Mouse (Mus musculus): ENCODE results near the gene Gm4353.

Gene Gm4353

GRCm38 (mm10) chr7:116040470-116041019 lies 43.9 kb downstream of the Gm4353 start:
- DNase-seq (ENCODE audit: low spot score), result no peak

DNA sequence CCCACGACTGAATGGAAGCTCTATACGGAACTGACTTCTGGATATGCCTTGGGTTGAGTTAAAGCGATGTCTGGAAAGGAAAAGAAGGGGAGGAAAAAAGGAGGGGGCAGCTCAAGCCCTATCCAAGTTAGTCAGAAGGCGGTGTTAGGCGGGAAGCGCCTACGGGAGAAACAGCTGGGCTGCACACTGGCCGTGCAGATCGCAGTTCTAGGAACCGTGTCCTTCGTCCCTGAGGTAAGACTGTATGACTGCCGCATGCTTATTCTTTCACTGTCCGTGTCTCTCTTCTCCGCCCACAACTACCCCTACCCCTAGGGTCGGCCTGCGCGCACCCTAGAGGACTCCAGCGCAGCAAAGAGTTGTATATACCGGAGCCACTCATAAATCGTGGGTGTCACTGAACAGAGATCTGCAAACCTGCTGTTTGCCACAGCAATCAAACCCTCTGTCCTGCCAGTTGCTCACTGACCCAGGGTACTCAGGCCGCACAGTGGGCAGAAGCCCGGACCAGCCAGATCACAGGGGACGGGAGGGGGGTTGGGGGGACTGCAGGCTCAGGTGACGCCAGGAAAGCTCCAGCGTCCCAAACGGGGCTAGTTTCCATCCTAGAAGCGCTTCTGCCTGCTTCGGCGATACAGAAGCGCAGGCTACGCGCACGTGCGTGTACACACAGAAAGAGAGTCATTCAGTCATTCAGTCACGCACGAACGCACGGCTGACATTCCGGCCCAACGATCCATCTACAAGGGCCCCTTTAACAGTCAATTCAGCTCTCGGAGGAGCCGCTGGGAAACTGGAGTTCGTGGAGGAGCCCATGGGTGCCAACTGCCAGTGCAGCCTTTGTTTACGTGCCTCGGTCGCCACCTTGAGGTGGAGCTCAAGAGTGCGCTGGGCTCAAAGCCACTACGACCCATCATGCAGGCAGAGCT lies 44.6 kb downstream of the Gm4353 start:
- DNase-seq (ENCODE audit: low spot score), result peak; percentile 88

- DNase-seq (ENCODE audit: low spot score), result no peak
These were observed 45.3 kb downstream of the Gm4353 start, which contains the start of gene 1110004F10Rik for GRCm38 (mm10) chr7:116039196-116039537. 1110004F10Rik (plus strand) TSS chr7:116039397.

DNA sequence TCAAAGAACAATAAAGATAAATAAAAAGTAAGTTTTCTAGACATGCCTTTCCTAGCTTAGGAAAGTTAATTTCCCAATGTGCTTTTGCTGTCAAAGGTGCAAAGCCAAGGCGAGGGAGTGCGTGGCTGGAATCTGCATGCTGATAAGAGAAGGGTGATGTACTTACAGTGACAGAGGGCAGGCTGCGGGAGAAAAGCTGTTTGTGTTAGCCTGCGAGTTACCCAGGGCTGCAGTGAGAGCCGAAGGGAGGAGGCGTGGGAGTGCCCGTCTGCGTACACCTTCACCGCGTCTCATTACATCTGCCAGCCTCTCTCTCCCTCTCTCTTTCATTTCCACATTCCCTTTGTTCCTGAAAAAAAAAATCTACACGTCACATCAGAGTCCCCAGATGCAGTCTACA lies 45.9 kb downstream of the Gm4353 start, which contains the start of gene Sox6:
TSS of gene Sox6 (minus strand) at position 286 of the 400 bp plus-strand sequence.
- DNase-seq (ENCODE audit: low spot score), result peak; percentile 67

DNA sequence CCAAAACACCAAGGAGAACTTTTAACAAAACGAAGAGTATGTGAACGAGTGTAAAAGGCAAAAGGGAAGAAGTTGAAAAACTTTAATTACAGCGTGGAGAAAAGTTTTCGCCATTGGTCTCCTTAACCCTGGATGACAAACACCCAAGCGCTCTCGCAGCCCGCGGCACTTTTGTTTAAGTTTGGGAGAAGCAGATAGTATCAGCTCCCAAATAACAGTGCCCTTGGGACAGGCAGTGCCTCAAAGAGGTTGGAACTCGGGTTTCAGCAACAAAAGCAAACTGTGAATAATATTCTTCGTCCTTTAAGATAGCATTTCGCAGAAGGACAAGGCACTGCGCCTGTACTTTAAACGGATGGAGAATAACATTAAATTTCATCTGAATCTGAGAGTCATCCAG lies 46.4 kb downstream of the Gm4353 start:
- DNase-seq (ENCODE audit: low spot score), result no peak

DNA sequence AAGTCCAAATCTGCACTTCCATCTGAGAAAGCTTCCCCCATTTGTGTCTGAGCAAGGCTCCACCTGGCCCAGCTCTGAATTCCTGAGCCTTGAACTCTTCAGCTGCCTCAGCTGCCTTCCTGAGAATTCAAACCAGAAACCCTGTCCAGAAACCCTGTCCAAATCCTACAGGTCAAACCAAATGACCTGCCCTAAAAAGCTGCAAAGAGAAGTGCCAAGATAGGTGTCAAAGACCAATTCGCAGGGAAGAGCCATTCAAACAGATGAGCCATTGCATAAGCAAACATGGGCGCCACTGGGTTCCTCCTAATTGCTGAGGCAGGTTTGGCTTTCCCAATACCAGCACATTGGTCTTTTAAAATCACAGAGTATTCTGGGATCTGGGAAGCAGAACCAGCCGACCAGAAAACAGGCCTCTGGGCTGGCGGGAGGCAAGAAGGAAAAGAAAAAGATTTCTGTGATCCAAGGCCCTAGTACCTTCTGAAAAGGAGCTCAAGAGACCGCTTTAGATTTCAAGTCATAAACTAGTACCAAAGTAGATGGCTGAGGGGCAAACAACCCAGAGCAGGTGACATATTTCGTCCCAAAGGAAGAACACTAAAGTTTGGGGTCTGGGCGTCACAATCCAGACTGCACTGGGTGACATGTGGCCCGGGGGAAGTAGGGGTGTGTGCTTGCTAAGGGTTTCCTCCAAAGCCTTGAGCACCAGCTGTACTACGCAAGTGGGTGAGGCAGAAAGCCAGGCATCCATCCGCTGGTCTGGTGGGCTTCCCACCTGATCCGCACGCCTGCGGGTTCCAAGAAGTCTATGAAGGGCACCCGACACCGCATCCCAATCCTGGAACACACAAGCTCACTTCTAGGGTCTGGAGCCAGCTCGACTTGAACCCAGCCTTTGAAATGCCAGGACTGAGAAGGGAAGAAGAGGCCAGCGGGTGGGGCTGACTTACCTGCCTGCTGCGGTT lies 47.6 kb downstream of the Gm4353 start:
- DNase-seq (ENCODE audit: low spot score), result no peak

DNA sequence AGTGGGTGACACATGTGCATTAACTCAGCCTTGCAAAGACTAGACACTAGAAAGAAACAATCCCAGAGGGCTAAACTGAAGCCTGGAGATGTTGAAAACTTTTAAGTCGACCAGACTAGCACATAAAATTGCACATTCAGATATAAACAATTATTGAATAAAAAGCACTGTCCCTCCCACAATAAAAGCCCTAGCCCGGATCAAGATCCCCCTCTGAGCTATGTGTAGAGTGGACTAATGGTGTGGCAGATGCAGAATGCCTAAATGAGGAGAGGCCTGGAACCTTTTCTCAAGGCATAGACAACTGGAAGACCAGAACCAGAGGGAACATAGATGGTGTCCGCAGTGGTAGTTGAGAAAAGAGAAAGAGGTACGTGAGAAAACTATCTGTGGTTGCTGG lies 48.9 kb downstream of the Gm4353 start:
- no peak for DNase-seq (ENCODE audit: low spot score)

DNA sequence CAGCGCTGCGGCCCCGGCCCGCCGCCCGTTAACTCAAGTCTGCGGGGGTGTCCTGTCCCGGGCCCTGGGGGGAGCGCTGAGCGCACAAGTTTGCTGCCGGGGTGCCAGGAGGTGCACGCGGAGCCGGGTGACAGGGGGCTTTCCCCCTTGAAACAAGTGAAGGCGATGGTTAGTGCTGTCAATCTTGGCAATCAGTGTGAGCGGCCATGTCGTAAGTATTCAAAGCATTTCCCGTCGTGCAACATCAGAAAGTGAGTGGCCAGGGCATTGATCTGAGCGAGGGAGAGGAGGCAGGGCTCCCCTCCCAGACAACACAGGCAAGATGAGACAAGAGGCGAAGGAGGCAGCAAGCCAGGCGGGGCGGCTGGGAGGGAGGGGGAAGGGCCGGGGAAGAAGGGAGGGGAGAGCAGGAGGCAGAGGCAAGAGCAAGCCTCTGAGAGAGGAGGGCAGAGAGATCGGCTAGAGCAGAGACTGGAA lies 50.1 kb downstream of the Gm4353 start:
- peak; percentile 71 for DNase-seq (ENCODE audit: low spot score)

DNA sequence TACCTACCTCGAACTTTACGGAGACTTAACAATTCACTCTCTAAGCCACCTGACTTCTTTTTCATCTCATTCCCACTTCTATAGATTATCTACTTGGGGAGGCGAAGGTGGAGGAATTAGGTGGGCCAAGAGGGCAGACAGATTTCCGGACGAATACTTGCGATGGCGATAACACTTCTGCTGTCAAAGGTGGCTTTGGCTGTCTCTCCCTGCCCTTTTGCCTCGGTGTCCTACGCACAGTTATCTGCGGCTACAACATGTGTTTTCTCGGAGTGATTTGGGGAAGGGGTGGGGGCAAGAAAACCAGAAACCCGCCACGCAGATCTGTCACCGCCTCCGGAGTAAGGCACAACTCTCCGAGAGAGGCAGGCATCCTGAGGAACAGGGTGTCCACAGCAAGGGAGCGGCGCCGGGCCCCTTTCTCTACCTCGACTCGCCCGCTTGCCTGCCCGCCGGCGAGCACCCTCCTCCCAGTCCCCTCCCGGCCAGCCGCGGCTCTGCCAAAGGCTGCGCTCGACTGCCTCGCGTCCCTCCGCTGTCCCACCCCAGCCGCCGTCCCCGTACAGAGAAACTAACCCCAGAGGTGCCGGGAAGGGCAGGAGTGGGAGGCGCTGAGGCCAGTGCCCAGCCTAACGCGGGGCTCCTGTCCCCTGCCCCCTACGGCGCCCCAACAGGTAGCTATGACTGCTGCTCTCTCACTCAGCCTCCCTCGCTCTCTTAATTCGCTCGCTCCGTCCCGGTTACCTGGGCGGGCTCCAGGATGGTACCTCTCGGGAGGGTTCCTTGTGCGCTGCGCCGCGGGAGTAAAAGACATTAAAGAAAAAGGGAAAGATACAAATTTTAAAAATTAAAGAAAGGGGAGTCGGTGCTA lies 50.8 kb downstream of the Gm4353 start:
- peak; percentile 78 for DNase-seq (ENCODE audit: low spot score)
